Mouse (Mus musculus) forebrain, embryonic 12.5 days (tissue): ENCODE measurements around the gene Dbi. TPM values are rescaled to one million over a fixed set of nuclear protein-coding genes. Genes with fewer than 3 reads are reported as not detected.

Experiments used
- ATAC-seq: fragments of 200-750 bp; cut with Nextera tagmentation; 2 replicates; pipeline ENCODE4 v1.8.0; 2017; ENCODE audit warnings: moderate TSS enrichment; ENCODE audit not compliant: low FRiP score
- H3K27ac ChIP-seq: fragments of 300-500 bp; sonication (generic); 2 replicates; pipeline ENCODE4 v1.5.1; 2016; ENCODE audit warnings: mild to moderate bottlenecking
- H3K27me3 ChIP-seq: fragments of 300-500 bp; sonication (generic); 2 replicates; pipeline ENCODE4 v1.6.1; 2016; ENCODE audit warnings: mild to moderate bottlenecking
- H3K36me3 ChIP-seq: fragments of 300-500 bp; sonication (generic); replicated peaks from 2 replicates; pipeline ENCODE4 v1.6.1; 2016; ENCODE audit warnings: mild to moderate bottlenecking
- H3K4me1 ChIP-seq: fragments of 300-500 bp; sonication (generic); 2 replicates; pipeline ENCODE4 v1.6.1; 2016
- H3K4me2 ChIP-seq: fragments of 300-500 bp; sonication (generic); 2 replicates; pipeline ENCODE4 v1.6.1; 2016; ENCODE audit warnings: mild to moderate bottlenecking, moderate library complexity
- H3K4me3 ChIP-seq: fragments of 300-500 bp; sonication (generic); replicated peaks from 2 replicates; pipeline ENCODE4 v1.5.1; 2016; ENCODE audit warnings: mild to moderate bottlenecking
- H3K9ac ChIP-seq: fragments of 300-500 bp; sonication (generic); 2 replicates; pipeline ENCODE4 v1.6.1; 2016; ENCODE audit warnings: mild to moderate bottlenecking
- H3K9me3 ChIP-seq: fragments of 300-500 bp; sonication (generic); 2 replicates; pipeline ENCODE4 v1.6.1; 2016
- WGBS: fragments of 180-500 bp; shearing (Covaris S2); methylation state at CpG from one replicate; pipeline ENCODE4 v1.1.7; 2016; 5-methylcytosine and 5-hydroxymethylcytosine counted together
- polyA plus RNA-seq: library from polyadenylated mRNA; unstranded; fragments of >200 nt; fragmentation: Nextera tagmentation; extraction: Ambion mirVana; gene quantifications from 2 replicates; pipeline ENCODE4 v1.2.1, GENCODE M21; 2016

Dbi gene
- polyA plus RNA-seq, 1 experiment from 2014 or later, result 921 TPM

- WGBS, result 100% methylated on average over 2 of the region's 2 CpGs
- H3K4me3 ChIP-seq, result peak overlapping the region; percentile 10; the same call in 1 of the 2 replicates
Observed at GRCm38 (mm10) chr1:120118854-120119253, 2.0 kb downstream of the Dbi start.

GRCm38 (mm10) chr1:120116106-120116505 is 4.8 kb downstream of the Dbi start:
- peak overlapping the region; percentile 84 for H3K27ac ChIP-seq
- ATAC-seq, result no peak
- H3K4me3 ChIP-seq, result no peak overlapping the region
- peaks cover 34% of the 10 kb centered on the region for H3K4me1 ChIP-seq
- no peaks in the 10 kb centered on the region for H3K27me3 ChIP-seq
- H3K36me3 ChIP-seq, result peaks cover 54% of the 10 kb centered on the region
- H3K9me3 ChIP-seq, result 0 out of 2 replicates have a peak, but pooled peaks cover 5% of the 10 kb centered on the region
- 79% methylated on average over 11 of the region's 11 CpGs for WGBS
- peak overlapping the region; percentile 5; the same call in 1 of the 2 replicates for H3K4me2 ChIP-seq
- no peak overlapping the region for H3K9ac ChIP-seq

More at GRCm38 (mm10) chr1:120118854-120119253, 2.0 kb downstream of the Dbi start:
- Histone ChIP-seq H3K27me3 (no peaks in the 10 kb centered on the region), H3K9ac (peak overlapping the region; percentile 29; the same call in 1 of the 2 replicates), H3K27ac (no peak overlapping the region), H3K4me1 (peaks cover 38% of the 10 kb centered on the region), H3K4me2 (peak overlapping the region; percentile 80), H3K9me3 (0 out of 2 replicates have a peak, but pooled peaks cover 5% of the 10 kb centered on the region), H3K36me3 (peaks cover 29% of the 10 kb centered on the region)
- no peak for ATAC-seq

GRCm38 (mm10) chr1:120115671-120116081 is 5.2 kb downstream of the Dbi start:
- Histone ChIP-seq H3K36me3 (peaks cover 54% of the 10 kb centered on the region), H3K4me2 (no peak overlapping the region), H3K4me3 (no peak overlapping the region), H3K9ac (no peak overlapping the region), H3K27ac (peak overlapping the region; percentile 84), H3K9me3 (0 out of 2 replicates have a peak, but pooled peaks cover 5% of the 10 kb centered on the region), H3K27me3 (no peaks in the 10 kb centered on the region), H3K4me1 (peaks cover 34% of the 10 kb centered on the region)
- peak; percentile 62 for ATAC-seq
- 49% methylated on average over 9 of the region's 9 CpGs for WGBS

GRCm38 (mm10) chr1:120112251-120113187 is 8.4 kb downstream of the Dbi start:
- Histone ChIP-seq H3K27ac (no peak overlapping the region), H3K9me3 (0 out of 2 replicates have a peak, but pooled peaks cover 5% of the 10 kb centered on the region), H3K27me3 (no peaks in the 10 kb centered on the region), H3K4me1 (peaks cover 5% of the 10 kb centered on the region; the same call in 1 of the 2 replicates), H3K9ac (no peak overlapping the region), H3K36me3 (peaks cover 49% of the 10 kb centered on the region), H3K4me2 (no peak overlapping the region), H3K4me3 (no peak overlapping the region)
- no peak for ATAC-seq
- WGBS, result 87% methylated on average over 12 of the region's 12 CpGs

- ATAC-seq, result no peak
- Histone ChIP-seq H3K9me3 (0 out of 2 replicates have a peak, but pooled peaks cover 5% of the 10 kb centered on the region), H3K27me3 (no peaks in the 10 kb centered on the region), H3K4me2 (no peak overlapping the region), H3K36me3 (peaks cover 49% of the 10 kb centered on the region), H3K9ac (no peak overlapping the region), H3K4me1 (peaks cover 5% of the 10 kb centered on the region; the same call in 1 of the 2 replicates), H3K4me3 (no peak overlapping the region), H3K27ac (no peak overlapping the region)
- WGBS, result 89% methylated on average over 8 of the region's 8 CpGs
Observed at GRCm38 (mm10) chr1:120111766-120112165, 9.1 kb downstream of the Dbi start.

GRCm38 (mm10) chr1:120109741-120110432 is 11.0 kb downstream of the Dbi start:
- Histone ChIP-seq H3K27ac (no peak overlapping the region), H3K4me3 (no peak overlapping the region), H3K27me3 (no peaks in the 10 kb centered on the region), H3K9ac (no peak overlapping the region), H3K4me2 (no peak overlapping the region), H3K36me3 (peaks cover 34% of the 10 kb centered on the region), H3K9me3 (0 out of 2 replicates have a peak, but pooled peaks cover 5% of the 10 kb centered on the region), H3K4me1 (no peaks in the 10 kb centered on the region)
- 87% methylated on average over 19 of the region's 19 CpGs for WGBS
- no peak for ATAC-seq

- no peaks in the 10 kb centered on the region for H3K9me3 ChIP-seq
- no peaks in the 10 kb centered on the region for H3K36me3 ChIP-seq
- H3K27me3 ChIP-seq, result no peaks in the 10 kb centered on the region
- H3K27ac ChIP-seq, result no peak overlapping the region
- no peak overlapping the region for H3K4me2 ChIP-seq
- WGBS, result 81% methylated on average over 5 of the region's 5 CpGs
- H3K9ac ChIP-seq, result no peak overlapping the region
- no peak overlapping the region for H3K4me3 ChIP-seq
- H3K4me1 ChIP-seq, result no peaks in the 10 kb centered on the region
- no peak for ATAC-seq
Observed at GRCm38 (mm10) chr1:120105556-120105959, 15.3 kb downstream of the Dbi start.

- H3K4me1 ChIP-seq, result no peaks in the 10 kb centered on the region
- H3K36me3 ChIP-seq, result no peaks in the 10 kb centered on the region
- H3K9ac ChIP-seq, result no peak overlapping the region
- 84% methylated on average over 3 of the region's 3 CpGs for WGBS
- H3K27ac ChIP-seq, result no peak overlapping the region
- no peak overlapping the region for H3K4me3 ChIP-seq
- H3K9me3 ChIP-seq, result no peaks in the 10 kb centered on the region
- ATAC-seq, result no peak
- no peaks in the 10 kb centered on the region for H3K27me3 ChIP-seq
- H3K4me2 ChIP-seq, result no peak overlapping the region
Observed at GRCm38 (mm10) chr1:120101227-120101609, 19.7 kb downstream of the Dbi start.

GRCm38 (mm10) chr1:120100456-120101226 is 20.2 kb downstream of the Dbi start:
- Histone ChIP-seq H3K4me2 (no peak overlapping the region), H3K4me3 (no peak overlapping the region), H3K27ac (no peak overlapping the region), H3K9me3 (no peaks in the 10 kb centered on the region), H3K36me3 (no peaks in the 10 kb centered on the region), H3K27me3 (no peaks in the 10 kb centered on the region), H3K4me1 (no peaks in the 10 kb centered on the region), H3K9ac (no peak overlapping the region)
- ATAC-seq, result no peak
- WGBS, result 86% methylated on average over 8 of the region's 8 CpGs

GRCm38 (mm10) chr1:120099483-120099882 is 21.4 kb downstream of the Dbi start:
- H3K27me3 ChIP-seq, result no peaks in the 10 kb centered on the region
- H3K4me3 ChIP-seq, result no peak overlapping the region
- no peaks in the 10 kb centered on the region for H3K9me3 ChIP-seq
- no peak overlapping the region for H3K4me2 ChIP-seq
- H3K36me3 ChIP-seq, result no peaks in the 10 kb centered on the region
- no peak overlapping the region for H3K9ac ChIP-seq
- no peak for ATAC-seq
- H3K4me1 ChIP-seq, result no peaks in the 10 kb centered on the region
- WGBS, result 76% methylated on average over 6 of the region's 6 CpGs
- H3K27ac ChIP-seq, result no peak overlapping the region

- H3K9ac ChIP-seq, result no peak overlapping the region
- H3K36me3 ChIP-seq, result no peaks in the 10 kb centered on the region
- WGBS, result 8% methylated on average over 7 of the region's 7 CpGs
- no peaks in the 10 kb centered on the region for H3K9me3 ChIP-seq
- no peak overlapping the region for H3K27ac ChIP-seq
- no peak overlapping the region for H3K4me3 ChIP-seq
- H3K27me3 ChIP-seq, result no peaks in the 10 kb centered on the region
- H3K4me1 ChIP-seq, result no peaks in the 10 kb centered on the region
- no peak overlapping the region for H3K4me2 ChIP-seq
- no peak for ATAC-seq
Observed at GRCm38 (mm10) chr1:120098327-120098726, 22.6 kb downstream of the Dbi start.
